Mouse (Mus musculus) heart, adult 2 months (tissue): ENCODE measurements around the gene Hdac5.

Experiments used
- CTCF ChIP-seq: fragments of 200-600 bp; IDR thresholded peaks from 2 replicates; pipeline ENCODE4 v1.8.1; 2022; ENCODE audit warnings: antibody characterized with exemption, mild to moderate bottlenecking, moderate library complexity
- EP300 ChIP-seq: fragments of 200-500 bp; IDR thresholded peaks from 2 replicates; pipeline ENCODE4 v1.6.1; 2011; ENCODE audit warnings: low read depth, low read length, control low read depth; ENCODE audit not compliant: insufficient read depth
- POLR2A ChIP-seq: fragments of 200-500 bp; IDR thresholded peaks from 2 replicates; pipeline ENCODE4 v1.6.1; 2011; ENCODE audit warnings: mild to moderate bottlenecking, low read depth, low read length, control low read depth; ENCODE audit not compliant: insufficient read depth

- TF ChIP-seq POLR2A (no peak), EP300 (no peak), CTCF (no peak)
Observed at GRCm38 (mm10) chr11:102263211-102263610, 33.2 kb upstream of the Hdac5 start.
